Mouse (Mus musculus): ENCODE results near the gene Lrrc46. TPM values are rescaled to one million over a fixed set of nuclear protein-coding genes. Genes with fewer than 3 reads are reported as not detected.
A peak's percentile ranks its signal among the peaks of the same experiment; 100 is the strongest.

The Lrrc46 gene
- total and polyA plus RNA-seq, 2 experiments from 2014 or later: 0.53 to 0.80 TPM

- no peaks in the 10 kb centered on the region for H3K9me3 ChIP-seq (replicated peaks; ENCODE audit: control insufficient read depth, low read length)
- peaks cover 13% of the 10 kb centered on the region for H3K36me3 ChIP-seq (replicated peaks; ENCODE audit: control insufficient read depth, insufficient read depth, low read length)
- H3K9ac ChIP-seq (replicated peaks; ENCODE audit: low read depth, low read length): no peak overlapping the region
- 68% methylated on average over 5 of the region's 5 CpGs for WGBS
- ATAC-seq (ENCODE audit: insufficient read depth, low read depth) (no peak), DNase-seq (ENCODE audit: low spot score) (no peak)
- no peaks in the 10 kb centered on the region for H3K27me3 ChIP-seq (ENCODE audit: control insufficient read depth, insufficient read depth, low read length)
- no peak overlapping the region for H3K4me3 ChIP-seq (ENCODE audit: low read depth, low read length)
- H3K27ac ChIP-seq (ENCODE audit: low read depth): no peak overlapping the region
- H3K4me1 ChIP-seq (ENCODE audit: control insufficient read depth, insufficient read depth): 0 out of 2 replicates have a peak, but pooled peaks cover 4% of the 10 kb centered on the region
- TF ChIP-seq CTCF (IDR thresholded peaks at IDR 0.05; ENCODE audit: low read depth): no peak
- no peak for TF ChIP-seq EP300 (IDR thresholded peaks at IDR 0.05; ENCODE audit: low read depth)
- no peak overlapping the region for H3K4me2 ChIP-seq (ENCODE audit: low read depth, low read length)
Observed at GRCm38 (mm10) chr11:97036141-97036540, 5.1 kb downstream of the Lrrc46 start.

GRCm38 (mm10) chr11:97033781-97034180 is 7.4 kb downstream of the Lrrc46 start:
- TF ChIP-seq CTCF (IDR thresholded peaks at IDR 0.05; ENCODE audit: low read depth): no peak
- Histone ChIP-seq H3K27me3 (ENCODE audit: control insufficient read depth, insufficient read depth, low read length) (no peaks in the 10 kb centered on the region), H3K9ac (replicated peaks; ENCODE audit: low read depth, low read length) (no peak overlapping the region), H3K4me2 (ENCODE audit: low read depth, low read length) (no peak overlapping the region), H3K4me1 (ENCODE audit: control insufficient read depth, insufficient read depth) (0 out of 2 replicates have a peak, but pooled peaks cover 5% of the 10 kb centered on the region), H3K36me3 (replicated peaks; ENCODE audit: control insufficient read depth, insufficient read depth, low read length) (peaks cover 13% of the 10 kb centered on the region), H3K9me3 (replicated peaks; ENCODE audit: control insufficient read depth, low read length) (no peaks in the 10 kb centered on the region), H3K4me3 (ENCODE audit: low read depth, low read length) (no peak overlapping the region), H3K27ac (ENCODE audit: low read depth) (no peak overlapping the region)
- WGBS: 85% methylated on average over 4 of the region's 4 CpGs
- no peak for ATAC-seq (ENCODE audit: insufficient read depth, low read depth)
- no peak for DNase-seq (ENCODE audit: low spot score)

GRCm38 (mm10) chr11:97032499-97032898 is 8.7 kb downstream of the Lrrc46 start:
- no peak overlapping the region for H3K4me2 ChIP-seq (ENCODE audit: low read depth, low read length)
- ATAC-seq (ENCODE audit: insufficient read depth, low read depth) (no peak), DNase-seq (ENCODE audit: low spot score) (no peak)
- peaks cover 13% of the 10 kb centered on the region for H3K36me3 ChIP-seq (replicated peaks; ENCODE audit: control insufficient read depth, insufficient read depth, low read length)
- H3K4me3 ChIP-seq (ENCODE audit: low read depth, low read length): no peak overlapping the region
- WGBS: 89% methylated on average over 4 of the region's 4 CpGs
- H3K27me3 ChIP-seq (ENCODE audit: control insufficient read depth, insufficient read depth, low read length): no peaks in the 10 kb centered on the region
- H3K9me3 ChIP-seq (replicated peaks; ENCODE audit: control insufficient read depth, low read length): no peaks in the 10 kb centered on the region
- H3K4me1 ChIP-seq (ENCODE audit: control insufficient read depth, insufficient read depth): 0 out of 2 replicates have a peak, but pooled peaks cover 5% of the 10 kb centered on the region
- H3K27ac ChIP-seq (ENCODE audit: low read depth): no peak overlapping the region
- no peak overlapping the region for H3K9ac ChIP-seq (replicated peaks; ENCODE audit: low read depth, low read length)
- TF ChIP-seq EP300 (IDR thresholded peaks at IDR 0.05; ENCODE audit: low read depth): no peak

GRCm38 (mm10) chr11:97031977-97032376 is 9.2 kb downstream of the Lrrc46 start:
- peaks cover 13% of the 10 kb centered on the region for H3K36me3 ChIP-seq (replicated peaks; ENCODE audit: control insufficient read depth, insufficient read depth, low read length)
- no peak overlapping the region for H3K4me2 ChIP-seq (ENCODE audit: low read depth, low read length)
- ATAC-seq (ENCODE audit: insufficient read depth, low read depth) (no peak), DNase-seq (ENCODE audit: low spot score) (no peak)
- H3K9me3 ChIP-seq (replicated peaks; ENCODE audit: control insufficient read depth, low read length): no peaks in the 10 kb centered on the region
- H3K4me1 ChIP-seq (ENCODE audit: control insufficient read depth, insufficient read depth): 0 out of 2 replicates have a peak, but pooled peaks cover 5% of the 10 kb centered on the region
- WGBS: 56% methylated on average over 12 of the region's 12 CpGs
- H3K27ac ChIP-seq (ENCODE audit: low read depth): no peak overlapping the region
- H3K27me3 ChIP-seq (ENCODE audit: control insufficient read depth, insufficient read depth, low read length): no peaks in the 10 kb centered on the region
- no peak overlapping the region for H3K4me3 ChIP-seq (ENCODE audit: low read depth, low read length)
- TF ChIP-seq EP300 (IDR thresholded peaks at IDR 0.05; ENCODE audit: low read depth) (no peak), CTCF (IDR thresholded peaks at IDR 0.05; ENCODE audit: low read depth) (no peak)
- no peak overlapping the region for H3K9ac ChIP-seq (replicated peaks; ENCODE audit: low read depth, low read length)

GRCm38 (mm10) chr11:97030426-97030825 is 10.8 kb downstream of the Lrrc46 start:
- ATAC-seq (ENCODE audit: insufficient read depth, low read depth): no peak
- WGBS: 24% methylated on average over 15 of the region's 15 CpGs
- Histone ChIP-seq H3K9ac (replicated peaks; ENCODE audit: low read depth, low read length) (peak overlapping the region; percentile 60), H3K4me3 (ENCODE audit: low read depth, low read length) (peak overlapping the region; percentile 74), H3K27me3 (ENCODE audit: control insufficient read depth, insufficient read depth, low read length) (peaks cover 3% of the 10 kb centered on the region), H3K4me2 (ENCODE audit: low read depth, low read length) (peak overlapping the region; percentile 78), H3K36me3 (replicated peaks; ENCODE audit: control insufficient read depth, insufficient read depth, low read length) (peaks cover 13% of the 10 kb centered on the region), H3K27ac (ENCODE audit: low read depth) (no peak overlapping the region), H3K4me1 (ENCODE audit: control insufficient read depth, insufficient read depth) (peaks cover 10% of the 10 kb centered on the region; the same call in 1 of the 2 replicates), H3K9me3 (replicated peaks; ENCODE audit: control insufficient read depth, low read length) (no peaks in the 10 kb centered on the region)
- TF ChIP-seq EP300 (IDR thresholded peaks at IDR 0.05; ENCODE audit: low read depth): no peak
- no peak for TF ChIP-seq CTCF (IDR thresholded peaks at IDR 0.05; ENCODE audit: low read depth)
- no peak for DNase-seq (ENCODE audit: low spot score)

Data from heart, postnatal 0 days (tissue).